Mouse (Mus musculus) bone marrow, adult 2 months (tissue): ENCODE data around the gene Ust.

Experiments
- CTCF ChIP-seq: fragments of 200-500 bp; IDR thresholded peaks from 2 replicates; pipeline ENCODE4 v1.5.1; 2011; ENCODE audit warnings: low read length, control low read depth; ENCODE audit not compliant: control insufficient read depth, insufficient read depth
- POLR2A ChIP-seq: fragments of 200-500 bp; IDR thresholded peaks from 2 replicates; pipeline ENCODE4 v1.6.1; 2011; ENCODE audit warnings: low read depth, mild to moderate bottlenecking, control low read depth, low read length, borderline replicate concordance; ENCODE audit not compliant: control insufficient read depth

- no peak for TF ChIP-seq CTCF
- TF ChIP-seq POLR2A, result no peak
These were observed 47.6 kb downstream of the Ust start for GRCm38 (mm10) chr10:8471012-8471411.
